Mouse (Mus musculus) liver, adult 2 months (tissue): ENCODE measurements at regions not wholly inside any gene's neighbourhood (a gene's known extent, or its start where the extent isn't known, plus 50 kb on each side); places are given as distances from the start of the nearest gene placed in this dataset.

Source experiments
- CTCF ChIP-seq: fragments of 200-500 bp; IDR thresholded peaks from 2 replicates; pipeline ENCODE4 v1.5.1; 2011; ENCODE audit warnings: low read depth, low read length, control low read depth
- POLR2A ChIP-seq: fragments of 200-500 bp; IDR thresholded peaks from 2 replicates; pipeline ENCODE4 v1.6.1; 2011; ENCODE audit warnings: low read length, control low read depth; ENCODE audit not compliant: insufficient read depth; ENCODE audit errors: extremely low read depth

- no peak for TF ChIP-seq POLR2A
- peak; percentile 99 for TF ChIP-seq CTCF
Measured at GRCm38 (mm10) chr5:77459896-77460717, 52.3 kb upstream of the Igfbp7 start.
